Mouse (Mus musculus): ENCODE measurements around the gene Cltb.
"Not testable (repeated sequence)": the region's sequence is repeated elsewhere in the genome, so short reads cannot be mapped to it uniquely, and the experiment has no call there.

Gene Cltb

GRCm38 (mm10) chr13:54610972-54611754 lies at the start of gene Cltb:
TSS of gene Cltb (minus strand) at chr13:54611344.
- peak; percentile 82 for DNase-seq

GRCm38 (mm10) chr13:54660877-54661276 lies 49.7 kb upstream of the Cltb start:
- no peak for DNase-seq

GRCm38 (mm10) chr13:54650461-54650860 lies 39.3 kb upstream of the Cltb start:
- peak; percentile 26 for DNase-seq

GRCm38 (mm10) chr13:54635011-54635410 lies 23.9 kb upstream of the Cltb start:
- DNase-seq: no peak

GRCm38 (mm10) chr13:54632731-54633277 lies 21.7 kb upstream of the Cltb start:
- DNase-seq: peak; percentile 29

- no peak for DNase-seq
Measured at GRCm38 (mm10) chr13:54629128-54629527, 18.0 kb upstream of the Cltb start.

- DNase-seq: no peak
Measured at GRCm38 (mm10) chr13:54621960-54622521, 10.9 kb upstream of the Cltb start.

GRCm38 (mm10) chr13:54621155-54621932 lies 10.2 kb upstream of the Cltb start, which contains the start of gene Faf2:
TSS of gene Faf2 (plus strand) at chr13:54621784.
- DNase-seq: peak; percentile 96

GRCm38 (mm10) chr13:54616998-54617397 lies 5.9 kb upstream of the Cltb start:
- DNase-seq: no peak

GRCm38 (mm10) chr13:54616307-54616706 lies 5.2 kb upstream of the Cltb start:
- no peak for DNase-seq

- DNase-seq: not testable (repeated sequence)
Measured at GRCm38 (mm10) chr13:54613141-54613540, 2.0 kb upstream of the Cltb start.

- no peak for DNase-seq
Measured at GRCm38 (mm10) chr13:54610613-54610971, 552 bp downstream of the Cltb start.

- no peak for DNase-seq
Measured at GRCm38 (mm10) chr13:54609301-54609700, 1.8 kb downstream of the Cltb start.

- no peak for DNase-seq
Measured at GRCm38 (mm10) chr13:54608666-54609065, 2.5 kb downstream of the Cltb start.

GRCm38 (mm10) chr13:54608002-54608401 lies 3.1 kb downstream of the Cltb start:
- no peak for DNase-seq

GRCm38 (mm10) chr13:54607204-54607603 lies 3.9 kb downstream of the Cltb start:
- DNase-seq: no peak

GRCm38 (mm10) chr13:54605426-54605825 lies 5.7 kb downstream of the Cltb start:
- DNase-seq: peak; percentile 66

- no peak for DNase-seq
Measured at GRCm38 (mm10) chr13:54604221-54604620, 6.9 kb downstream of the Cltb start.

GRCm38 (mm10) chr13:54603501-54603900 lies 7.6 kb downstream of the Cltb start:
- DNase-seq: no peak

GRCm38 (mm10) chr13:54602639-54603111 lies 8.5 kb downstream of the Cltb start:
- no peak for DNase-seq

GRCm38 (mm10) chr13:54598622-54599143 lies 12.5 kb downstream of the Cltb start:
- no peak for DNase-seq

GRCm38 (mm10) chr13:54596870-54597269 lies 14.3 kb downstream of the Cltb start:
- peak; percentile 55 for DNase-seq

- DNase-seq: no peak
Measured at GRCm38 (mm10) chr13:54596107-54596690, 14.9 kb downstream of the Cltb start.

All from kidney, adult 11 months (tissue).